Mouse (Mus musculus): Measurements from ENCODE around the gene Slc51a. TPM values are rescaled to one million over a fixed set of nuclear protein-coding genes. Genes with fewer than 3 reads are reported as not detected.
"Not testable (repeated sequence)": the region's sequence is repeated elsewhere in the genome, so short reads cannot be mapped to it uniquely, and the experiment has no call there.

Gene Slc51a
- total and polyA plus RNA-seq, 2 experiments from 2014 or later: 0.14 TPM; not detected in 1

GRCm38 (mm10) chr16:32449665-32450064 lies 38.0 kb downstream of the Slc51a start:
- no peaks in the 10 kb centered on the region for H3K9me3 ChIP-seq (ENCODE audit: low read length)
- no peak overlapping the region for H3K9ac ChIP-seq (replicated peaks; ENCODE audit: low read length, poor library complexity, severe bottlenecking)
- peaks cover 12% of the 10 kb centered on the region; the same call in 1 of the 2 replicates for H3K36me3 ChIP-seq (ENCODE audit: insufficient read depth, low read length)
- WGBS: 88% methylated on average over 3 of the region's 3 CpGs
- TF ChIP-seq CTCF (IDR thresholded peaks at IDR 0.05): no peak
- no peak overlapping the region for H3K4me2 ChIP-seq (ENCODE audit: low read depth, low read length, poor library complexity, severe bottlenecking)
- H3K4me1 ChIP-seq (ENCODE audit: insufficient read depth, low read length): no peaks in the 10 kb centered on the region
- H3K27me3 ChIP-seq (ENCODE audit: insufficient read depth, low read length): no peaks in the 10 kb centered on the region
- H3K27ac ChIP-seq (ENCODE audit: low read depth, low read length): no peak overlapping the region
- ATAC-seq (ENCODE audit: low FRiP score): no peak
- no peak for DNase-seq (ENCODE audit: low spot score)
- no peak overlapping the region for H3K4me3 ChIP-seq (ENCODE audit: low read depth, low read length)

- no peak overlapping the region for H3K27ac ChIP-seq (ENCODE audit: low read depth, low read length)
- no peak overlapping the region for H3K9ac ChIP-seq (replicated peaks; ENCODE audit: low read length, poor library complexity, severe bottlenecking)
- no peak overlapping the region for H3K4me3 ChIP-seq (ENCODE audit: low read depth, low read length)
- ATAC-seq (ENCODE audit: low FRiP score) (no peak), DNase-seq (ENCODE audit: low spot score) (no peak)
- 86% methylated on average over 2 of the region's 2 CpGs for WGBS
- H3K4me1 ChIP-seq (ENCODE audit: insufficient read depth, low read length): no peaks in the 10 kb centered on the region
- H3K9me3 ChIP-seq (ENCODE audit: low read length): no peaks in the 10 kb centered on the region
- H3K27me3 ChIP-seq (ENCODE audit: insufficient read depth, low read length): no peaks in the 10 kb centered on the region
- H3K4me2 ChIP-seq (ENCODE audit: low read depth, low read length, poor library complexity, severe bottlenecking): no peak overlapping the region
- no peaks in the 10 kb centered on the region for H3K36me3 ChIP-seq (ENCODE audit: insufficient read depth, low read length)
- no peak for TF ChIP-seq CTCF (IDR thresholded peaks at IDR 0.05)
These were observed 41.0 kb downstream of the Slc51a start for GRCm38 (mm10) chr16:32446563-32447138.

- Histone ChIP-seq H3K9ac (replicated peaks; ENCODE audit: low read length, poor library complexity, severe bottlenecking) (no peak overlapping the region), H3K27ac (ENCODE audit: low read depth, low read length) (no peak overlapping the region), H3K36me3 (ENCODE audit: insufficient read depth, low read length) (no peaks in the 10 kb centered on the region), H3K9me3 (ENCODE audit: low read length) (no peaks in the 10 kb centered on the region), H3K4me2 (ENCODE audit: low read depth, low read length, poor library complexity, severe bottlenecking) (no peak overlapping the region), H3K4me3 (ENCODE audit: low read depth, low read length) (no peak overlapping the region), H3K4me1 (ENCODE audit: insufficient read depth, low read length) (no peaks in the 10 kb centered on the region), H3K27me3 (ENCODE audit: insufficient read depth, low read length) (no peaks in the 10 kb centered on the region)
- ATAC-seq (ENCODE audit: low FRiP score): no peak
- 96% methylated on average over 1 of the region's 1 CpGs for WGBS
- no peak for TF ChIP-seq CTCF (IDR thresholded peaks at IDR 0.05)
- no peak for DNase-seq (ENCODE audit: low spot score)
These were observed 42.1 kb downstream of the Slc51a start for GRCm38 (mm10) chr16:32445558-32445957.

DNA sequence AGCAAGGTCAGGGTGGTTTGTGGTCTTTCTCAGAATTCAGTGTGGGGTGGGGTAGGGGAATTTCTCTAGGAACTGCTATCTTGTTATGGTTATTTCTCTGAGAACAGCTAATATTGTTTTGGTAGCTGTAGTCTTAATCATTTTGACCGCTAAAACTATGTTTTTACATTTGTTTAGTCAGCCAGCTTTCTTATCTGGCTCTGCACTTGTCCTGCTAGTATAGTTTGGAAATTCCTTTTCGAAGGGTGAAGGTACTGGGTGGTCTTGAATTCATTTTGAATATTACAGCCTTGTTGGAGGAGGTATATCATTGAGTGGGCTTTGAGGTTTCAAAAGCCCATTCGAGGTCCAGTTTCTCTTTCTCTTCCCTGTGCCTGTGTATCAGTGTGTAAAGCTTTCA lies 43.1 kb downstream of the Slc51a start:
- H3K27me3 ChIP-seq (ENCODE audit: insufficient read depth, low read length); H3K9me3 ChIP-seq (ENCODE audit: low read length); DNase-seq (ENCODE audit: low spot score); H3K4me3 ChIP-seq (ENCODE audit: low read depth, low read length); H3K4me1 ChIP-seq (ENCODE audit: insufficient read depth, low read length); H3K36me3 ChIP-seq (ENCODE audit: insufficient read depth, low read length); H3K4me2 ChIP-seq (ENCODE audit: low read depth, low read length, poor library complexity, severe bottlenecking); H3K9ac ChIP-seq (replicated peaks; ENCODE audit: low read length, poor library complexity, severe bottlenecking); ATAC-seq (ENCODE audit: low FRiP score); H3K27ac ChIP-seq (ENCODE audit: low read depth, low read length): not testable (repeated sequence)
- 87% methylated on average over 3 of the region's 3 CpGs for WGBS

DNA sequence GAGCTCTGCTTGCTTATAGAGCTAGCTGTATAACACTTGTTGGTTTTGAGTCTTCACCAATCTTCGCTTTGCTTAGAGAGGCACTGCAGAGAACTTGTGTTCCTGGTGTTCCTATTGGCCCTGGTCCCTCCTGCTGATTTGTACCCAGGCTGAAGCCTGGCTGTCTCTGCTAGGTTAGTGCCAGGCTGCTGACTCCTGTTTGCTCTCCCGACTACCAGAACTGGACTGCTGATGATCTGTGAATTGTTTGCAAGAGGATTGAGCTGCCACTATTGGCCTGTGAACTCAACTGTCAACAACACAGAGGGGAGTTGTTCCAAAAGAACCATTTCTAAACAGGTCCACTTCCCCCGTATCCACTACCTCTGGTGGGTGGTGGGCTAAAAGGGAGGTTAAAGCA lies 46.2 kb downstream of the Slc51a start:
- Histone ChIP-seq H3K9ac (replicated peaks; ENCODE audit: low read length, poor library complexity, severe bottlenecking) (no peak overlapping the region), H3K36me3 (ENCODE audit: insufficient read depth, low read length) (no peaks in the 10 kb centered on the region), H3K4me3 (ENCODE audit: low read depth, low read length) (no peak overlapping the region), H3K4me1 (ENCODE audit: insufficient read depth, low read length) (no peaks in the 10 kb centered on the region), H3K27me3 (ENCODE audit: insufficient read depth, low read length) (no peaks in the 10 kb centered on the region), H3K4me2 (ENCODE audit: low read depth, low read length, poor library complexity, severe bottlenecking) (no peak overlapping the region), H3K27ac (ENCODE audit: low read depth, low read length) (no peak overlapping the region), H3K9me3 (ENCODE audit: low read length) (no peaks in the 10 kb centered on the region)
- ATAC-seq (ENCODE audit: low FRiP score) (no peak), DNase-seq (ENCODE audit: low spot score) (no peak)
- 87% methylated on average over 3 of the region's 3 CpGs for WGBS
- TF ChIP-seq CTCF (IDR thresholded peaks at IDR 0.05): no peak

DNA sequence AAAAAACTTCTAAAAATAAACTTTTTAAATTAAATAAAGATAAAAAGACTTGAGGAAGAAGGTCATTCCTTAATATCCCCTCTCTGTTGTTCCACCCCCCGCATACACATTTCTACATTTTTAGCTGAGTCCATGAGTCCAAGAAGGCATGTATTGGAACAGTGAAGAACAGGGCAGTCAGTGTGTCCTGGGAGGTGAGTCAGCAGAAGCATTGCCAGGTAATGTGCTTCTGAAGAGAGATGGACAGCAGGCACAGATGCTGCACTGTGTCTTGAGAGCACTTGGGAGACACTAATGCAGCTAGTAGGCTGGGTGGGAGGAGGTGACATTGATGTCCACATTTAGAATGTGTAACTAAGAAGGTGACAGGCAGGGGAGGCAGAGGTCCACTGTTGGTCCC lies 50.4 kb downstream of the Slc51a start:
- Histone ChIP-seq H3K4me3 (ENCODE audit: low read depth, low read length) (no peak overlapping the region), H3K4me1 (ENCODE audit: insufficient read depth, low read length) (no peaks in the 10 kb centered on the region), H3K27ac (ENCODE audit: low read depth, low read length) (no peak overlapping the region), H3K4me2 (ENCODE audit: low read depth, low read length, poor library complexity, severe bottlenecking) (no peak overlapping the region), H3K9me3 (ENCODE audit: low read length) (no peaks in the 10 kb centered on the region), H3K36me3 (ENCODE audit: insufficient read depth, low read length) (no peaks in the 10 kb centered on the region), H3K9ac (replicated peaks; ENCODE audit: low read length, poor library complexity, severe bottlenecking) (no peak overlapping the region), H3K27me3 (ENCODE audit: insufficient read depth, low read length) (no peaks in the 10 kb centered on the region)
- no peak for TF ChIP-seq CTCF (IDR thresholded peaks at IDR 0.05)
- 98% methylated on average over 1 of the region's 1 CpGs for WGBS
- ATAC-seq (ENCODE audit: low FRiP score): no peak
- DNase-seq (ENCODE audit: low spot score): no peak
